21 mouse cellular contexts compared by ENCODE assay signal in the genomic region with DNA sequence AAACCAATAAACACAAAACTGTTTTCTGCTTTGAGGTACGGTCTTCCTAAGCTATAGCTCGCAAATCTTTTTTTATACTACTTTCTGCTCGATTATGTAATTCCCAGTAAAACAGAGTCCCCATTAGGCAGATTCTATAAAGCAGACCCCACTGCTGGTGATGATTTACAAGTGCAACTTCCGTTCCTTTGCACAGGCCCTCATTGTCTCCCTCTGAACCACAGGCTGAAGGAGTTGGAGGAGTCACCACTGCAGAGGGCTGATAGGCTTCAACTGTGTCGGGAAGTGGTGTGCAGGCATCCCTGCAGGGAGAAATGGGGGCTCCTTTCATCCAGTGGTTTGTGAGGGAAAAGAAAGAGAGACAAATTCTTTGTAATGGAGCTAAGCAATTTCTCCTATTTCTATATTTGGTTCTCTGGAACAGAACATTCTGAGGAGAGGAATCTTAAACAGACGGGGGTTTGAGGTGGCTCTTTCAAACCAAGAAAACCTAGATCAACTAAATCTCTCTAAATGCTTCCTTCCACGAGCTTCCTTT. TPM values are rescaled to one million over a fixed set of nuclear protein-coding genes. Genes with fewer than 3 reads are reported as not detected.
A peak's percentile ranks its signal among the peaks of the same experiment; 100 is the strongest.
DNase-seq lines count a peak whose midpoint lies in the region; ATAC-seq and TF ChIP-seq lines count a peak whose summit lies in the region.
"Had no signal": no experiment of that assay in that cellular context is flagged by ENCODE, and none has a peak within 500 bp of the region (broad histone marks: within the 10 kb centered on the region; RNA-seq: fewer than 3 reads in every experiment).

No protein-coding gene starts in this region.

- no peak for ATAC-seq in kidney, postnatal 0 days (replicated peaks; ENCODE audit: low FRiP score, low read depth)
- peak; percentile 24 to 27; a peak in 2 of 4 replicates for ATAC-seq in hematopoietic stem cell, adult 5-6 weeks (replicated peaks in 1 of 2; ENCODE audit: insufficient read depth in 1 of 2, low FRiP score in 2 of 2, low TSS enrichment in 1 of 2, low read depth in 1 of 2, poor library complexity in 2 of 2, severe bottlenecking in 2 of 2)
- ATAC-seq: liver, postnatal 0 days had no signal

- H3K4me3 ChIP-seq in kidney, postnatal 0 days (replicated peaks; ENCODE audit: low read depth, low read length), result no peak overlapping the region
- H3K4me3 ChIP-seq: embryonic facial prominence, embryonic 12.5 days; forebrain, embryonic 15.5 days; gastrocnemius, adult 2 months; hindbrain, embryonic 12.5 days; neural tube, embryonic 12.5 days had no signal

- intact Hi-C loops in gastrocnemius, postnatal 36 days (cut with DNase I), result no loop called here

- WGBS in kidney, postnatal 0 days, result 31% methylated on average over 7 of the region's 7 CpGs

- no peaks in the 10 kb centered on the region for H3K4me1 ChIP-seq in kidney, postnatal 0 days (replicated peaks; ENCODE audit: insufficient read depth, low read length)
- H3K4me1 ChIP-seq: neural tube, embryonic 12.5 days had no signal

- no peak overlapping the region for H3K4me2 ChIP-seq in kidney, postnatal 0 days (ENCODE audit: low read length)
- H3K4me2 ChIP-seq: embryonic facial prominence, embryonic 12.5 days; forebrain, embryonic 15.5 days; hindbrain, embryonic 12.5 days; midbrain, embryonic 11.5 days; neural tube, embryonic 12.5 days had no signal

- no peak overlapping the region for H3K9ac ChIP-seq in kidney, postnatal 0 days (ENCODE audit: low read depth, low read length)
- H3K9ac ChIP-seq: embryonic facial prominence, embryonic 12.5 days; forebrain, embryonic 15.5 days; hindbrain, embryonic 12.5 days; liver, postnatal 0 days; neural tube, embryonic 12.5 days had no signal

- no peaks in the 10 kb centered on the region for H3K27me3 ChIP-seq in kidney, postnatal 0 days (ENCODE audit: insufficient read depth, low read length)
- H3K27me3 ChIP-seq: embryonic facial prominence, embryonic 12.5 days; forebrain, embryonic 15.5 days; hindbrain, embryonic 12.5 days; neural tube, embryonic 12.5 days had no signal

- no peaks in the 10 kb centered on the region for H3K9me3 ChIP-seq in kidney, postnatal 0 days (replicated peaks; ENCODE audit: low read length)
- H3K9me3 ChIP-seq: embryonic facial prominence, embryonic 12.5 days; forebrain, embryonic 15.5 days; hindbrain, embryonic 12.5 days; neural tube, embryonic 12.5 days had no signal

- no peak overlapping the region for H3K27ac ChIP-seq in kidney, postnatal 0 days
- H3K27ac ChIP-seq: embryonic facial prominence, embryonic 12.5 days; forebrain, embryonic 15.5 days; gastrocnemius, adult 2 months; hindbrain, embryonic 12.5 days; neural tube, embryonic 12.5 days had no signal

- no peak for TF ChIP-seq CTCF in kidney, postnatal 0 days (IDR thresholded peaks at IDR 0.05; ENCODE audit: low read depth)

- H3K36me3 ChIP-seq in kidney, postnatal 0 days (ENCODE audit: insufficient read depth, low read length), result no peaks in the 10 kb centered on the region
- H3K36me3 ChIP-seq: embryonic facial prominence, embryonic 12.5 days; forebrain, embryonic 15.5 days; hindbrain, embryonic 12.5 days; neural tube, embryonic 12.5 days had no signal

- DNase-seq in kidney, postnatal 0 days (ENCODE audit: low spot score), result peak; percentile 54
- DNase-seq in kidney, adult 18-20 months, result no peak
- DNase-seq in retina, postnatal 1 day, result peak; percentile 19
- no peak for DNase-seq in retina, embryonic 14.5 days (ENCODE audit: low spot score)
- peak; percentile 32 for DNase-seq in MEL-GATA-1-ER (ENCODE audit: extremely low read depth, low read depth)
- DNase-seq in Muller cell, postnatal 12 days (ENCODE audit: inconsistent ontology term), result no peak
- no peak for DNase-seq in gastrocnemius, postnatal 36 days
- DNase-seq: adrenal gland, adult 2 months; cerebellum, adult 11 months; gastrocnemius, adult 2 months; kidney, adult 11 months; liver; liver, postnatal 0 days had no signal

RNA-seq across cellular contexts. Expression of gene Rap2b, which starts 2.6 kb away (rescaled TPM):
- polyA plus RNA-seq in kidney, postnatal 0 days (2015; fragmentation: Nextera tagmentation; extraction: Ambion mirVana), result 7.4 and 8.6 TPM in 2 replicates
- total RNA-seq in hematopoietic stem cell, adult 5-6 weeks (2017), result 7.6 and 11.1 TPM in 2 replicates
- 1 to 10 TPM; 1.3 to 1.4 TPM for total RNA-seq in gastrocnemius, postnatal 36 days (2021)

RNA-seq across cellular contexts. Expression of gene B430305J03Rik, which starts 6.9 kb away (rescaled TPM):
- not detected in 2 replicates for polyA plus RNA-seq in kidney, postnatal 0 days (2015; fragmentation: Nextera tagmentation; extraction: Ambion mirVana)
- 0.31 and 1.0 TPM in 2 replicates for total RNA-seq in hematopoietic stem cell, adult 5-6 weeks (2017)
- not detected for total RNA-seq in gastrocnemius, postnatal 36 days (2021)
- total RNA-seq: gastrocnemius, adult 2 months had no signal
- polyA plus RNA-seq: embryonic facial prominence, embryonic 12.5 days; forebrain, embryonic 15.5 days; heart, embryonic 16.5 days; hindbrain, embryonic 12.5 days; liver, postnatal 0 days; midbrain, embryonic 11.5 days; neural tube, embryonic 12.5 days; stomach, embryonic 16.5 days had no signal

Comparison
In these comparisons a context has a peak if more than half of its experiments do, and no peak if none do; other contexts are left out.
1. DNase-seq: peak in kidney, postnatal 0 days (single experiment), retina, postnatal 1 day (single experiment) and MEL-GATA-1-ER (single experiment); none in kidney, adult 18-20 months (single experiment), retina, embryonic 14.5 days (single experiment), Muller cell, postnatal 12 days (single experiment) and gastrocnemius, postnatal 36 days (0 of 2).